Mouse (Mus musculus): ENCODE results near the gene Npc1l1.

GRCm38 (mm10) chr11:6179194-6179593 is 50.7 kb downstream of the Npc1l1 start:
- TF ChIP-seq CTCF (IDR thresholded peaks at IDR 0.05; ENCODE audit: low read depth, low read length) (no peak), EP300 (IDR thresholded peaks at IDR 0.05; ENCODE audit: insufficient read depth, low read depth, low read length) (no peak)
